Comparison of ENCODE assay signal across 10 mouse cellular contexts in the genomic region with DNA sequence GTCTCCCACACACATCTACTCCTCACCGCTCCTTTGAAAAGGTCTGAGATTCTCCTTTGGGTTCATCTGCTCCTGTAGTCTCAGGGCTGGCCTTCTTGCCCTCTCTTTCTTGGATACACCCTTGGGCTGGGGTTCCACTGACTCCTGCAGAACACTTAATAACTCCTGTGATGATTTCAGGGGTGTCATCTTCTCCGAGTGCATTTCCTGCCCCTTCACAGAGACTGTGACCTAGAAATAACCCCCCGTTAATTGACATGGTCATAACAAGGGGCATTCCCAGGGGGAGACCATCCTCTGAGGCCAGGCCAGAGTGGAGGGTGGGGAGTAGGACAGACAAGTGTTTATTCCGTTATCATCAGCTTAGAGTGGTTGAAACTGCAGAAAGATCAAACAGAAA. TPM values are rescaled to one million over a fixed set of nuclear protein-coding genes. Genes with fewer than 3 reads are reported as not detected.
DNase-seq lines count a peak whose midpoint lies in the region; ATAC-seq lines count a peak whose summit lies in the region.
"Had no signal": no experiment of that assay in that cellular context is flagged by ENCODE, and none has a peak within 500 bp of the region (broad histone marks: within the 10 kb centered on the region; RNA-seq: fewer than 3 reads in every experiment).

No protein-coding gene starts in this region.

- H3K4me1 ChIP-seq in kidney, embryonic 14.5 days (ENCODE audit: control insufficient read depth, insufficient read depth, low read length): peaks cover 19% of the 10 kb centered on the region
- peaks cover 22% of the 10 kb centered on the region for H3K4me1 ChIP-seq in embryonic facial prominence, embryonic 12.5 days
- H3K4me1 ChIP-seq in hindbrain, embryonic 16.5 days (ENCODE audit: control insufficient read depth, insufficient read depth, low read depth, low read length): peaks cover 22% of the 10 kb centered on the region
- H3K4me1 ChIP-seq in midbrain, embryonic 15.5 days: peaks cover 32% of the 10 kb centered on the region

- ATAC-seq in kidney, embryonic 14.5 days (ENCODE audit: low FRiP score, low TSS enrichment): no peak
- ATAC-seq in embryonic facial prominence, embryonic 12.5 days (ENCODE audit: insufficient number of reproducible peaks, insufficient read depth, low FRiP score, low TSS enrichment): no peak
- no peak for ATAC-seq in hindbrain, embryonic 16.5 days
- ATAC-seq in midbrain, embryonic 15.5 days (replicated peaks): no peak
- ATAC-seq in megakaryocyte-erythroid progenitor cell, adult 5-6 weeks (replicated peaks; ENCODE audit: low FRiP score, low TSS enrichment, poor library complexity, severe bottlenecking): no peak

- 39% methylated on average over 4 of the region's 4 CpGs for WGBS in kidney, embryonic 14.5 days
- 58% methylated on average over 4 of the region's 4 CpGs for WGBS in embryonic facial prominence, embryonic 12.5 days
- 55% methylated on average over 4 of the region's 4 CpGs for WGBS in hindbrain, embryonic 16.5 days
- WGBS in midbrain, embryonic 15.5 days: 75% methylated on average over 4 of the region's 4 CpGs

- H3K4me3 ChIP-seq in kidney, embryonic 14.5 days (ENCODE audit: low read length): peak overlapping the region; percentile 65
- peak overlapping the region; percentile 84 for H3K4me3 ChIP-seq in embryonic facial prominence, embryonic 12.5 days
- H3K4me3 ChIP-seq in hindbrain, embryonic 16.5 days (ENCODE audit: low read length): peak overlapping the region; percentile 67
- H3K4me3 ChIP-seq in midbrain, embryonic 15.5 days: peak overlapping the region; percentile 97

- H3K27ac ChIP-seq in kidney, embryonic 14.5 days (ENCODE audit: low read depth, low read length): no peak overlapping the region
- no peak overlapping the region for H3K27ac ChIP-seq in embryonic facial prominence, embryonic 12.5 days
- H3K27ac ChIP-seq in hindbrain, embryonic 16.5 days (ENCODE audit: low read depth, low read length): no peak overlapping the region
- no peak overlapping the region for H3K27ac ChIP-seq in midbrain, embryonic 15.5 days

- peak overlapping the region; percentile 74; the same call in 1 of the 2 replicates for H3K9ac ChIP-seq in kidney, embryonic 14.5 days (ENCODE audit: low read depth, low read length)
- H3K9ac ChIP-seq in embryonic facial prominence, embryonic 12.5 days: peak overlapping the region; percentile 87
- H3K9ac ChIP-seq in hindbrain, embryonic 16.5 days (ENCODE audit: low read depth, low read length): peak overlapping the region; percentile 33; the same call in 1 of the 2 replicates
- H3K9ac ChIP-seq in midbrain, embryonic 15.5 days: peak overlapping the region; percentile 24

- H3K36me3 ChIP-seq in kidney, embryonic 14.5 days (ENCODE audit: control insufficient read depth, insufficient read depth, low read length): peaks cover 22% of the 10 kb centered on the region
- H3K36me3 ChIP-seq in embryonic facial prominence, embryonic 12.5 days: peaks cover 9% of the 10 kb centered on the region
- H3K36me3 ChIP-seq in hindbrain, embryonic 16.5 days (ENCODE audit: control insufficient read depth, insufficient read depth, low read length): peaks cover 12% of the 10 kb centered on the region
- peaks cover 2% of the 10 kb centered on the region; the same call in 1 of the 2 replicates for H3K36me3 ChIP-seq in midbrain, embryonic 15.5 days (replicated peaks)

- H3K9me3 ChIP-seq in kidney, embryonic 14.5 days (ENCODE audit: control insufficient read depth, low read length): no peaks in the 10 kb centered on the region
- no peaks in the 10 kb centered on the region for H3K9me3 ChIP-seq in embryonic facial prominence, embryonic 12.5 days
- no peaks in the 10 kb centered on the region for H3K9me3 ChIP-seq in hindbrain, embryonic 16.5 days (ENCODE audit: control insufficient read depth, low read length)
- H3K9me3 ChIP-seq in midbrain, embryonic 15.5 days: no peaks in the 10 kb centered on the region

- DNase-seq in kidney, postnatal 4 days: no peak
- no peak for DNase-seq in frontal cortex, postnatal 10 days (ENCODE audit: low spot score in 2 of 2)
- no peak for DNase-seq in layer of hippocampus, adult 9-11 months

- H3K4me2 ChIP-seq in kidney, embryonic 14.5 days (replicated peaks; ENCODE audit: low read depth, low read length): peak overlapping the region; percentile 70
- H3K4me2 ChIP-seq in embryonic facial prominence, embryonic 12.5 days (replicated peaks): peak overlapping the region; percentile 76
- peak overlapping the region; percentile 91 for H3K4me2 ChIP-seq in hindbrain, embryonic 16.5 days (ENCODE audit: low read length)
- peak overlapping the region; percentile 79 for H3K4me2 ChIP-seq in midbrain, embryonic 15.5 days

- no peaks in the 10 kb centered on the region for H3K27me3 ChIP-seq in kidney, embryonic 14.5 days (ENCODE audit: control insufficient read depth, insufficient read depth, low read length)
- no peaks in the 10 kb centered on the region for H3K27me3 ChIP-seq in embryonic facial prominence, embryonic 12.5 days
- no peaks in the 10 kb centered on the region for H3K27me3 ChIP-seq in hindbrain, embryonic 16.5 days (replicated peaks; ENCODE audit: control insufficient read depth, insufficient read depth, low read length)
- H3K27me3 ChIP-seq in midbrain, embryonic 15.5 days (replicated peaks): no peaks in the 10 kb centered on the region

RNA-seq across cellular contexts. Expression of gene Tubgcp4, which starts 1.3 kb away (rescaled TPM):
- polyA plus RNA-seq in kidney, embryonic 14.5 days (2014; fragmentation: Nextera tagmentation; extraction: Ambion mirVana): 36.4 and 59.9 TPM in 2 replicates
- 76.4 and 88.6 TPM in 2 replicates for polyA plus RNA-seq in embryonic facial prominence, embryonic 12.5 days (2016; fragmentation: Nextera tagmentation; extraction: Ambion mirVana)
- 38.3 and 45.0 TPM in 2 replicates for polyA plus RNA-seq in hindbrain, embryonic 16.5 days (2015; fragmentation: Nextera tagmentation; extraction: Ambion mirVana)
- 54.6 and 56.9 TPM in 2 replicates for polyA plus RNA-seq in midbrain, embryonic 15.5 days (2015; fragmentation: Nextera tagmentation; extraction: Ambion mirVana)
- 62.8 and 83.6 TPM in 2 replicates for total RNA-seq in megakaryocyte-erythroid progenitor cell, adult 5-6 weeks (2014; fragmentation: Nextera tagmentation)
- 35.4 and 38.5 TPM in 2 replicates for total RNA-seq in megakaryocyte-erythroid progenitor cell, adult 5-6 weeks (2017)

RNA-seq across cellular contexts. Expression of gene Zscan29, which starts 1.8 kb away (rescaled TPM):
- polyA plus RNA-seq in kidney, embryonic 14.5 days (2014; fragmentation: Nextera tagmentation; extraction: Ambion mirVana): 9.6 and 13.3 TPM in 2 replicates
- polyA plus RNA-seq in embryonic facial prominence, embryonic 12.5 days (2016; fragmentation: Nextera tagmentation; extraction: Ambion mirVana): 11.4 and 11.6 TPM in 2 replicates
- 6.9 and 7.0 TPM in 2 replicates for polyA plus RNA-seq in hindbrain, embryonic 16.5 days (2015; fragmentation: Nextera tagmentation; extraction: Ambion mirVana)
- polyA plus RNA-seq in midbrain, embryonic 15.5 days (2015; fragmentation: Nextera tagmentation; extraction: Ambion mirVana): 7.0 and 7.1 TPM in 2 replicates
- total RNA-seq in megakaryocyte-erythroid progenitor cell, adult 5-6 weeks (2014; fragmentation: Nextera tagmentation): 15.0 and 16.4 TPM in 2 replicates
- total RNA-seq in megakaryocyte-erythroid progenitor cell, adult 5-6 weeks (2017): 12.6 and 12.8 TPM in 2 replicates

RNA-seq across cellular contexts. Expression of gene Lcmt2, which starts 28.7 kb away (rescaled TPM):
- polyA plus RNA-seq in kidney, embryonic 14.5 days (2014; fragmentation: Nextera tagmentation; extraction: Ambion mirVana): 15.0 and 22.1 TPM in 2 replicates
- polyA plus RNA-seq in embryonic facial prominence, embryonic 12.5 days (2016; fragmentation: Nextera tagmentation; extraction: Ambion mirVana): 23.1 and 25.4 TPM in 2 replicates
- 18.1 and 18.5 TPM in 2 replicates for polyA plus RNA-seq in hindbrain, embryonic 16.5 days (2015; fragmentation: Nextera tagmentation; extraction: Ambion mirVana)
- polyA plus RNA-seq in midbrain, embryonic 15.5 days (2015; fragmentation: Nextera tagmentation; extraction: Ambion mirVana): 21.7 and 23.1 TPM in 2 replicates
- 7.8 and 9.7 TPM in 2 replicates for total RNA-seq in megakaryocyte-erythroid progenitor cell, adult 5-6 weeks (2014; fragmentation: Nextera tagmentation)
- 8.7 and 8.8 TPM in 2 replicates for total RNA-seq in megakaryocyte-erythroid progenitor cell, adult 5-6 weeks (2017)

RNA-seq across cellular contexts. Expression of gene Adal, which starts 28.9 kb away (rescaled TPM):
- polyA plus RNA-seq in kidney, embryonic 14.5 days (2014; fragmentation: Nextera tagmentation; extraction: Ambion mirVana): 16.0 and 22.7 TPM in 2 replicates
- 22.8 and 23.6 TPM in 2 replicates for polyA plus RNA-seq in embryonic facial prominence, embryonic 12.5 days (2016; fragmentation: Nextera tagmentation; extraction: Ambion mirVana)
- 25.2 and 25.6 TPM in 2 replicates for polyA plus RNA-seq in hindbrain, embryonic 16.5 days (2015; fragmentation: Nextera tagmentation; extraction: Ambion mirVana)
- 32.1 and 32.4 TPM in 2 replicates for polyA plus RNA-seq in midbrain, embryonic 15.5 days (2015; fragmentation: Nextera tagmentation; extraction: Ambion mirVana)
- 12.9 and 15.8 TPM in 2 replicates for total RNA-seq in megakaryocyte-erythroid progenitor cell, adult 5-6 weeks (2014; fragmentation: Nextera tagmentation)
- 11.0 and 13.1 TPM in 2 replicates for total RNA-seq in megakaryocyte-erythroid progenitor cell, adult 5-6 weeks (2017)

RNA-seq across cellular contexts. Expression of gene Tgm7, which starts 59.6 kb away (rescaled TPM):
- 0.12 and 0.14 TPM in 2 replicates for polyA plus RNA-seq in kidney, embryonic 14.5 days (2014; fragmentation: Nextera tagmentation; extraction: Ambion mirVana)
- polyA plus RNA-seq in embryonic facial prominence, embryonic 12.5 days (2016; fragmentation: Nextera tagmentation; extraction: Ambion mirVana): not detected in 2 replicates
- not detected in 2 replicates for polyA plus RNA-seq in hindbrain, embryonic 16.5 days (2015; fragmentation: Nextera tagmentation; extraction: Ambion mirVana)
- not detected in 2 replicates for polyA plus RNA-seq in midbrain, embryonic 15.5 days (2015; fragmentation: Nextera tagmentation; extraction: Ambion mirVana)
- not detected in 2 replicates for total RNA-seq in megakaryocyte-erythroid progenitor cell, adult 5-6 weeks (2014; fragmentation: Nextera tagmentation)
- not detected in 2 replicates for total RNA-seq in megakaryocyte-erythroid progenitor cell, adult 5-6 weeks (2017)
- total RNA-seq: common myeloid progenitor, adult 5-6 weeks; left cerebral cortex, postnatal 10 days had no signal

Comparison
In these comparisons a context has a peak if more than half of its experiments do, and no peak if none do; other contexts are left out.
1. H3K9ac ChIP-seq: peak in every context shown above with its lines; median percentile 87 in embryonic facial prominence, embryonic 12.5 days; 74 in kidney, embryonic 14.5 days; 33 in hindbrain, embryonic 16.5 days; 24 in midbrain, embryonic 15.5 days.